Mouse (Mus musculus): Measurements from ENCODE around the gene Cramp1l. TPM values are rescaled to one million over a fixed set of nuclear protein-coding genes. Genes with fewer than 3 reads are reported as not detected.

Cramp1l gene
- polyA plus RNA-seq, 1 experiment from 2014 or later = 11.8 TPM

- WGBS = 92% methylated on average over 1 of the region's 1 CpGs
- ATAC-seq (replicated peaks; ENCODE audit: low FRiP score) (no peak), DNase-seq (ENCODE audit: low spot score) (no peak)
- no peaks in the 10 kb centered on the region for H3K27me3 ChIP-seq (replicated peaks; ENCODE audit: control insufficient read depth, insufficient read depth, low read length)
- peaks cover 9% of the 10 kb centered on the region for H3K4me1 ChIP-seq (replicated peaks; ENCODE audit: control insufficient read depth, insufficient read depth, low read length)
- H3K9me3 ChIP-seq (ENCODE audit: control insufficient read depth, low read length) = no peaks in the 10 kb centered on the region
- H3K4me2 ChIP-seq = no peak overlapping the region
- H3K9ac ChIP-seq (ENCODE audit: low read depth, low read length) = no peak overlapping the region
- peaks cover 17% of the 10 kb centered on the region; the same call in 1 of the 2 replicates for H3K36me3 ChIP-seq (ENCODE audit: control insufficient read depth, insufficient read depth, low read length)
- H3K27ac ChIP-seq (ENCODE audit: low read depth, low read length) = no peak overlapping the region
- no peak overlapping the region for H3K4me3 ChIP-seq (ENCODE audit: low read depth, low read length)
Measured at GRCm38 (mm10) chr17:24929506-24929905, 86.1 kb downstream of the Cramp1l start.

GRCm38 (mm10) chr17:24923246-24923645, 92.3 kb downstream of the Cramp1l start:
- no peaks in the 10 kb centered on the region for H3K9me3 ChIP-seq (ENCODE audit: control insufficient read depth, low read length)
- no peak overlapping the region for H3K4me3 ChIP-seq (ENCODE audit: low read depth, low read length)
- H3K4me1 ChIP-seq (replicated peaks; ENCODE audit: control insufficient read depth, insufficient read depth, low read length) = no peaks in the 10 kb centered on the region
- H3K36me3 ChIP-seq (ENCODE audit: control insufficient read depth, insufficient read depth, low read length) = peaks cover 52% of the 10 kb centered on the region
- 89% methylated on average over 1 of the region's 1 CpGs for WGBS
- H3K27ac ChIP-seq (ENCODE audit: low read depth, low read length) = no peak overlapping the region
- H3K9ac ChIP-seq (ENCODE audit: low read depth, low read length) = no peak overlapping the region
- H3K4me2 ChIP-seq = no peak overlapping the region
- H3K27me3 ChIP-seq (replicated peaks; ENCODE audit: control insufficient read depth, insufficient read depth, low read length) = no peaks in the 10 kb centered on the region
- DNase-seq (ENCODE audit: low spot score) (no peak), ATAC-seq (replicated peaks; ENCODE audit: low FRiP score) (no peak)

- DNase-seq (ENCODE audit: low spot score) (no peak), ATAC-seq (replicated peaks; ENCODE audit: low FRiP score) (no peak)
- H3K4me2 ChIP-seq = no peak overlapping the region
- H3K9me3 ChIP-seq (ENCODE audit: control insufficient read depth, low read length) = no peaks in the 10 kb centered on the region
- H3K36me3 ChIP-seq (ENCODE audit: control insufficient read depth, insufficient read depth, low read length) = peaks cover 69% of the 10 kb centered on the region
- H3K9ac ChIP-seq (ENCODE audit: low read depth, low read length) = no peak overlapping the region
- H3K4me3 ChIP-seq (ENCODE audit: low read depth, low read length) = no peak overlapping the region
- H3K4me1 ChIP-seq (replicated peaks; ENCODE audit: control insufficient read depth, insufficient read depth, low read length) = no peaks in the 10 kb centered on the region
- no peaks in the 10 kb centered on the region for H3K27me3 ChIP-seq (replicated peaks; ENCODE audit: control insufficient read depth, insufficient read depth, low read length)
- H3K27ac ChIP-seq (ENCODE audit: low read depth, low read length) = no peak overlapping the region
Measured at GRCm38 (mm10) chr17:24913984-24914383, 101.6 kb downstream of the Cramp1l start.

Other genes with a start within 250 kb of the Cramp1l start
- gene Meiob, start 211.5 kb downstream of the Cramp1l start, polyA plus RNA-seq (2014; fragmentation: Nextera tagmentation; extraction: Ambion mirVana) = 1.9 and 3.0 TPM in 2 replicates
- 53.8 and 56.3 TPM in 2 replicates for gene Hagh, start 175.6 kb downstream of the Cramp1l start, polyA plus RNA-seq (2014; fragmentation: Nextera tagmentation; extraction: Ambion mirVana)
- 38.3 and 38.6 TPM in 2 replicates for gene Fahd1, start 165.4 kb downstream of the Cramp1l start, polyA plus RNA-seq (2014; fragmentation: Nextera tagmentation; extraction: Ambion mirVana)
- gene Igfals, start 149.8 kb downstream of the Cramp1l start, polyA plus RNA-seq (2014; fragmentation: Nextera tagmentation; extraction: Ambion mirVana) = 4.3 and 4.9 TPM in 2 replicates
- gene Nubp2, start 129.4 kb downstream of the Cramp1l start, polyA plus RNA-seq (2014; fragmentation: Nextera tagmentation; extraction: Ambion mirVana) = 123 and 135 TPM in 2 replicates
- gene Spsb3, start 129.1 kb downstream of the Cramp1l start, polyA plus RNA-seq (2014; fragmentation: Nextera tagmentation; extraction: Ambion mirVana) = 35.0 and 40.9 TPM in 2 replicates
- 21.9 and 23.4 TPM in 2 replicates for gene Eme2, start 120.7 kb downstream of the Cramp1l start, polyA plus RNA-seq (2014; fragmentation: Nextera tagmentation; extraction: Ambion mirVana)
- 123 and 129 TPM in 2 replicates for gene Mrps34, start 120.7 kb downstream of the Cramp1l start, polyA plus RNA-seq (2014; fragmentation: Nextera tagmentation; extraction: Ambion mirVana)
- gene Nme3, start 119.3 kb downstream of the Cramp1l start, polyA plus RNA-seq (2014; fragmentation: Nextera tagmentation; extraction: Ambion mirVana) = 70.5 and 76.3 TPM in 2 replicates
- 19.8 and 28.0 TPM in 2 replicates for gene Mapk8ip3, start 78.8 kb downstream of the Cramp1l start, polyA plus RNA-seq (2014; fragmentation: Nextera tagmentation; extraction: Ambion mirVana)
- gene Jpt2, start 55.1 kb downstream of the Cramp1l start, polyA plus RNA-seq (2014; fragmentation: Nextera tagmentation; extraction: Ambion mirVana) = 164 and 168 TPM in 2 replicates
- 51.6 and 55.3 TPM in 2 replicates for gene Ift140, start 297 bp upstream of the Cramp1l start, polyA plus RNA-seq (2014; fragmentation: Nextera tagmentation; extraction: Ambion mirVana)
- 8.5 and 10.1 TPM in 2 replicates for gene Tmem204, start 67.8 kb upstream of the Cramp1l start, polyA plus RNA-seq (2014; fragmentation: Nextera tagmentation; extraction: Ambion mirVana)
- gene Telo2, start 100.2 kb upstream of the Cramp1l start, polyA plus RNA-seq (2014; fragmentation: Nextera tagmentation; extraction: Ambion mirVana) = 46.2 and 49.6 TPM in 2 replicates
- not detected in 2 replicates for gene Ptx4, start 105.0 kb upstream of the Cramp1l start, polyA plus RNA-seq (2014; fragmentation: Nextera tagmentation; extraction: Ambion mirVana)
- 18.7 and 19.7 TPM in 2 replicates for gene Clcn7, start 117.6 kb upstream of the Cramp1l start, polyA plus RNA-seq (2014; fragmentation: Nextera tagmentation; extraction: Ambion mirVana)
- 0.11 and 0.14 TPM in 2 replicates for gene Ccdc154, start 146.7 kb upstream of the Cramp1l start, polyA plus RNA-seq (2014; fragmentation: Nextera tagmentation; extraction: Ambion mirVana)
- gene Gm38655, start 159.7 kb upstream of the Cramp1l start, polyA plus RNA-seq (2014; fragmentation: Nextera tagmentation; extraction: Ambion mirVana) = not detected in 2 replicates
- gene BC003965, start 168.8 kb upstream of the Cramp1l start, polyA plus RNA-seq (2014; fragmentation: Nextera tagmentation; extraction: Ambion mirVana) = 42.5 and 47.8 TPM in 2 replicates
- 11.5 and 11.7 TPM in 2 replicates for gene Unkl, start 172.6 kb upstream of the Cramp1l start, polyA plus RNA-seq (2014; fragmentation: Nextera tagmentation; extraction: Ambion mirVana)
- 29.0 and 30.8 TPM in 2 replicates for gene Gnptg, start 224.3 kb upstream of the Cramp1l start, polyA plus RNA-seq (2014; fragmentation: Nextera tagmentation; extraction: Ambion mirVana)
- 49.3 and 51.1 TPM in 2 replicates for gene Tsr3, start 224.4 kb upstream of the Cramp1l start, polyA plus RNA-seq (2014; fragmentation: Nextera tagmentation; extraction: Ambion mirVana)
- gene Baiap3, start 240.6 kb upstream of the Cramp1l start, polyA plus RNA-seq (2014; fragmentation: Nextera tagmentation; extraction: Ambion mirVana) = 0.60 and 0.83 TPM in 2 replicates

All from liver, embryonic 11.5 days (tissue).